Mouse (Mus musculus) embryonic facial prominence, embryonic 14.5 days (tissue): Measurements from ENCODE around the gene Atg16l2. TPM values are rescaled to one million over a fixed set of nuclear protein-coding genes. Genes with fewer than 3 reads are reported as not detected.
A peak's percentile ranks its signal among the peaks of the same experiment; 100 is the strongest.

Experiments
- ATAC-seq: fragments of 200-750 bp; cut with Nextera tagmentation; 2 replicates; pipeline ENCODE4 v1.8.0; 2017; ENCODE audit warnings: low read depth, moderate number of reproducible peaks, moderate TSS enrichment
- DNase-seq: peaks from one replicate; pipeline ENCODE4 v3.0.0-alpha.2; 2015; ENCODE audit warnings: low spot score
- H3K27ac ChIP-seq: fragments of 300-500 bp; sonication (generic); replicated peaks from 2 replicates; pipeline ENCODE4 v1.5.1; 2014; ENCODE audit warnings: low read depth, mild to moderate bottlenecking, low read length, moderate library complexity
- H3K27me3 ChIP-seq: fragments of 300-500 bp; sonication (generic); replicated peaks from 2 replicates; pipeline ENCODE4 v1.6.1; 2014; ENCODE audit warnings: low read length; ENCODE audit not compliant: control insufficient read depth, insufficient read depth
- H3K36me3 ChIP-seq: fragments of 300-500 bp; sonication (generic); 2 replicates; pipeline ENCODE4 v1.6.1; 2014; ENCODE audit warnings: low read length, mixed read lengths; ENCODE audit not compliant: control insufficient read depth, insufficient read depth
- H3K4me1 ChIP-seq: fragments of 300-500 bp; sonication (generic); 2 replicates; pipeline ENCODE4 v1.6.1; 2014; ENCODE audit warnings: antibody characterized with exemption, low read length; ENCODE audit not compliant: control insufficient read depth, insufficient read depth
- H3K4me2 ChIP-seq: fragments of 300-500 bp; sonication (generic); 2 replicates; pipeline ENCODE4 v1.6.1; 2014; ENCODE audit warnings: low read depth, mild to moderate bottlenecking, low read length, moderate library complexity, mixed read lengths
- H3K4me3 ChIP-seq: fragments of 300-500 bp; sonication (generic); 2 replicates; pipeline ENCODE4 v1.5.1; 2014; ENCODE audit warnings: low read depth, mild to moderate bottlenecking, low read length
- H3K9ac ChIP-seq: fragments of 300-500 bp; sonication (generic); 2 replicates; pipeline ENCODE4 v1.6.1; 2014; ENCODE audit warnings: low read depth, mild to moderate bottlenecking, low read length, moderate library complexity, mixed read lengths
- H3K9me3 ChIP-seq: fragments of 300-500 bp; sonication (generic); 2 replicates; pipeline ENCODE4 v1.6.1; 2016; ENCODE audit warnings: low read length; ENCODE audit not compliant: control insufficient read depth
- WGBS: fragments of 180-500 bp; shearing (Covaris S2); extraction: QIAGEN DNeasy Blood & Tissue Kit; methylation state at CpG from one replicate; pipeline ENCODE4 v1.1.7; 2014; 5-methylcytosine and 5-hydroxymethylcytosine counted together
- polyA plus RNA-seq: library from polyadenylated mRNA; unstranded; fragments of >200 nt; fragmentation: Nextera tagmentation; extraction: Ambion mirVana; gene quantifications from 2 replicates; pipeline ENCODE4 v1.2.1, GENCODE M21; 2014

Gene Atg16l2
- polyA plus RNA-seq, 1 experiment from 2014 or later: 10.5 TPM

DNA sequence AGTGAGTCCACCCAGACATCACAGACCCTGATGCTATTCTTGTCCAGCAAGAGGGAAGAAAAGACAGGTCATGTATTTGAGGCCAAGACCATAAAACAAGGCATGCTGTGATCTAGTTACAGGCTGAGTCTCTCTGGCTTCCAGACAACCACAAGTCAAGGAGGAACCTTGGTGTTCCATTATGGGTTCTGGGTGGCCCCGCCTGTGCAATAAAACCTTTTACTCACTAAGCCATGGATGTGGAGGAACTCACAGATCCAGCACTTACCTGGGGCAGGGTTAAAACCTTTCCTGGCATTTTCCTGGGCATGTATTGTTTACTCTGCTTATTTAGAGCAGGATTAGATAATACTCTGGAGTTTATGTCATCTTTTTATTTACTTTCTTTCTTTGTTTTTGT lies 17.5 kb downstream of the Atg16l2 start:
- no peak overlapping the region for H3K27ac ChIP-seq

DNA sequence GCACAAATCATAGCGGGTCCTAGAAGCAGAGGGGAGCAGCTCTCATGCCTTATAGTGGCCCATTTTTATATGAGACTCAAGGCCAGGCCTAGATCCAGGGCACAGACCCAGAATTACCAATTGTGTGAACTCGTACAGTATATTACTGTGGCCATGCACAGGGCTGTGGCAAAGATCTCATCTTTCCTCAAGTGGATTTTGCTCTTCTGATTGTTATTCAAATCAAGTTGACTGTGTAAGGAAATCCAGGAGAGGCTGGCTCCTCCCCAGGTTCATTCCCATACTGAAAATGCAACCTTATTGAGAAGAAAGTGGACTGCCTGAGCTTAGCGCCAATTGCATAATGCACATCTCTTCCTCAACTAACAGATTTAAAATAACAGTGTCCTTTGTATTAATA lies 19.3 kb downstream of the Atg16l2 start:
- H3K4me1 ChIP-seq: no peaks in the 10 kb centered on the region
- no peak overlapping the region for H3K4me2 ChIP-seq
- H3K9ac ChIP-seq: no peak overlapping the region
- 92% methylated on average over 3 of the region's 3 CpGs for WGBS
- H3K9me3 ChIP-seq: no peaks in the 10 kb centered on the region
- DNase-seq (no peak), ATAC-seq (no peak)
- H3K27me3 ChIP-seq: no peaks in the 10 kb centered on the region
- no peak overlapping the region for H3K4me3 ChIP-seq
- H3K36me3 ChIP-seq: peaks cover 72% of the 10 kb centered on the region
- H3K27ac ChIP-seq: no peak overlapping the region

More for the DNA sequence above, 17.5 kb downstream of the Atg16l2 start:
- Histone ChIP-seq H3K4me1 (no peaks in the 10 kb centered on the region), H3K9ac (no peak overlapping the region), H3K9me3 (no peaks in the 10 kb centered on the region), H3K36me3 (peaks cover 58% of the 10 kb centered on the region), H3K27me3 (no peaks in the 10 kb centered on the region), H3K4me2 (no peak overlapping the region), H3K4me3 (no peak overlapping the region)
- DNase-seq (no peak), ATAC-seq (no peak)
- 96% methylated on average over 1 of the region's 1 CpGs for WGBS

DNA sequence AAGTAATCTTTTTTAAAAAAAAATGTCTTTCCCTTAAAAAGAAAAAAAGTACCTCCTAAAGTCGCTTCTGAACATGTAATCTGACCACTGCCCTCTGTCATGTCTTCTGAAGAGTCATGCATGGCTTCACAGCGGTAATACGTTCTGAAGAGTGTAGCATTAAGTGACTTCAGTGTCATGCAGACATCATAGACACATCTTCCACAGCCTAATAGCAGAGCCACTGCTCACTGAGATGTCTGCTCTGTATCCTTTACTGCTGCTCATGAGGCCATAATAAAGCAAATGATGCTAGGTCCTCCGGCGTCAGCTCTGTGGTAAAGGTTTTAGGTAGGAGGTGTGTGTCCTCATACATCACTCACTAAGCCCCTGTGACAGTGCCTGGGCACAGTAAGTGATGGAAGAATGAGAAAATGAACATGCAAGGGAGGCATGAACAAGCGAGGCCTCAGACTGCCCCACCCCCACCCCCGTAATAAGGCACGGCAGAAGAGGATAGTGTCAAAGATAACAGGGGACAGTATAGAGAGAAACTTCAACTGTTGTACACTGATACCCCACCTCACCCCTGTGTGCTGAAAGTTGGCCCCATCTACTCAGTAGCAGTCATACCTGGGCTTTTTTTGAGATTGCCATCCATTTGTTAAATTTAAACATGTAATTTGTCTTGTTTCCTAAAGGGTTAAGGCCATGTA lies 29.4 kb downstream of the Atg16l2 start:
- Histone ChIP-seq H3K9ac (no peak overlapping the region), H3K27ac (no peak overlapping the region), H3K27me3 (no peaks in the 10 kb centered on the region), H3K4me3 (no peak overlapping the region), H3K4me2 (no peak overlapping the region), H3K9me3 (no peaks in the 10 kb centered on the region), H3K36me3 (peaks cover 46% of the 10 kb centered on the region), H3K4me1 (no peaks in the 10 kb centered on the region)
- ATAC-seq (no peak), DNase-seq (no peak)
- WGBS: 91% methylated on average over 8 of the region's 8 CpGs

DNA sequence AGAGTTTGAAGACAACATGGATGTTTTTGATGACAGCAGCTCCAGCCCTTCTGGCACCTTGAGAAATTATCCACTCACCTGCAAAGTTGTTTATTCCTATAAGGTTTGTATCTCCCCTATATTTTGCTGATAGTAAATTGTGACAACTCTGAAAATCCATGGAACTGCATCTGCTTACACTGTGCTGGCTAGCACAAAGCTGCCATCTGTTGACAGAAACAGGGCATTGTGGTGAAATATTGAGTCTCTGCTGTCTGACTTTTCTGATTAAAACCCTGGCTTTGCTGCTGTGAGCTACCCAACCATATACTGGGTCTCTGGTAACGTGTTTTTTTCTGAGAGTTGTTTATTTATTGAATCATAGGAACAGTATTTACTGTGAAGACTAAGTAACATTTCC lies 30.4 kb downstream of the Atg16l2 start:
- DNase-seq: no peak
- H3K4me1 ChIP-seq: 0 out of 2 replicates have a peak, but pooled peaks cover 4% of the 10 kb centered on the region
- WGBS: 78% methylated on average over 1 of the region's 1 CpGs

DNA sequence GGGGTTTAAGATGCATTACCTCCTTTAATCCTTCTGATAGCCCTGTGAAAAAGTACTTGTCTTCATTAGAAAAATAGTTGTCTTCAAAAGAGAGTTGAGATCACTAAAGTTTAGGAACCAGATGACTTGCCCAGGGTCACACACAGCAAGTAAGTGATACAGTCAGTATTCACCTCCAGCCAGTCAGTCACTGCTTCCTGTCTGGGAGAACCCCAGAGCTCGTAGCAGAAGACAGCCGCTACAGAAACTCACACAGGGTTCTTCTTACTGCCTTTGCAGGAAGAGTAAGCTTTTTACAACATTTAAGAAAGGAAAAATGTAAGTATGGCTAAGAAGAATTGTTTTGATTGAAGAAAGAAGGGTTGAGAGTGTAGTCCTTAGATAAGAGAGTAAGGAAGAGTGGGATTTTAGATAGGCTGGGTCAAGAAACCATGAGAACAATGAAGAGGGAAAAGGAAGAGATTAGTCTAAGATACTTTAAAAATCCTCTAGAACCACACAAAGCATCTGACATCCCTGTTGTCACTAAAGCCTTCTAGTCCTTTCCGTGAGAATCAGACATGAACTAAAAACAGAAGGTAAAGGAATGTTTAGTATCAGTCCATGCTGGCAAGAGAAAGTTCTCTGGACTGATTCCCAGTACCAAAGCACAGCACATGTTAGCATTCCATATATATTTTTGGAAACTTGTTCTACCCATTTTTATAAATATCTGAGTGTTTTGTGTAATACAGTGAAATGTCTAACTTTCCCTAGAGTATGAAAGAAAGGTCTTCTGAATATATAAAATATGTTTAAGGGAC lies 34.4 kb downstream of the Atg16l2 start:
- Histone ChIP-seq H3K4me2 (no peak overlapping the region), H3K27ac (peak overlapping the region; percentile 53; the same call in 1 of the 2 replicates), H3K4me3 (no peak overlapping the region), H3K36me3 (0 out of 2 replicates have a peak, but pooled peaks cover 15% of the 10 kb centered on the region), H3K9me3 (no peaks in the 10 kb centered on the region), H3K4me1 (0 out of 2 replicates have a peak, but pooled peaks cover 4% of the 10 kb centered on the region), H3K9ac (no peak overlapping the region), H3K27me3 (no peaks in the 10 kb centered on the region)
- DNase-seq (peak; percentile 56), ATAC-seq (no peak)
- 47% methylated on average over 3 of the region's 3 CpGs for WGBS

More for the DNA sequence above, 30.4 kb downstream of the Atg16l2 start:
- Histone ChIP-seq H3K4me2 (no peak overlapping the region), H3K36me3 (peaks cover 36% of the 10 kb centered on the region), H3K27ac (no peak overlapping the region), H3K27me3 (no peaks in the 10 kb centered on the region), H3K4me3 (no peak overlapping the region), H3K9me3 (no peaks in the 10 kb centered on the region), H3K9ac (no peak overlapping the region)
- no peak for ATAC-seq

DNA sequence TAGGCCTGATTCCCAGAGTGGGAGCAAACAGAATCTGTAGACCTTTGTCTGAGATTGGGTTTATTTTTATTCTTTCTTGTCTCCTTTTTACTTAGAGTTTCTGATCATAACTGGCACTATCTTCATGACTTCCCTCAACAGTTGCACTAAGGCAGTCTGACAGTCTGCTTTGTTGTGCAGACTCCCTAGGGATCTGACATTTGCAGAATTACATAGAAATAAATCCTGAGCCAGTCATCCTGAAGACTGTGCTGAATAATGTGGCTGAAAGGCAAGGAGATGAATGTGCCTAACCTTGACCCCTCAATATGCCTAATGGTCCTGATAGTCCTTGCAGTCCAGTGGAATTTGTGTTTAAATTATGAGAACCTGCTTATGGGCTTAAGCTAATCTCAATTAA lies 38.5 kb downstream of the Atg16l2 start:
- H3K36me3 ChIP-seq: peaks cover 31% of the 10 kb centered on the region

DNA sequence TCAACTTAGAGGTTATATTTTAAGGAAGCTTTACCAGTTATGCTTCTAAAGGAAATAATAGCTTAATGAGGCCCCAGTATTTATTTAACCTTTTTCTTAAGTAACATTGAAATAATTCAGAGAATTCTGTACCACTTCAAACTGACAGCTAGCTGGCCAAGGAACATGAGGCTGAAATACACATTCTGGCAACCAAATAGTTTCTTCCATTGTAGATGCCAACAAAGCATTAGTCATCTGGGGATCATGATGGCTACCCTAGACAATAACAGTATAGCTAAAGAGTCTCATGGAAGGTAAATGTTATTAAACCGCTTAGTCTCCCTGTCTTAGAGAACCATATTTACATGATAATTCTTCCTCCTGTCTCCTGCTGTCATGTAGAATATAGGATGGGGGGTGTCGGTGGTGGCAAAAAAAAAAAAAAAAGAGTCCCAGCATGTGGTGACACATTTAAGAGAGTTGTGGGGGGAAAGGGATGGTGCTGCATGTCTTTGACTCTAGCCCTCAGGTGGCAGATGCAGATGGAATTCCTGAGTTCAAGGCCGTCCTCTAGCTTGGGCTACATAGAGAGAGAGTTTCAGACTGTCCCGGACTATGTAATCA lies 40.0 kb downstream of the Atg16l2 start:
- 92% methylated on average over 4 of the region's 4 CpGs for WGBS
- Histone ChIP-seq H3K27ac (no peak overlapping the region), H3K36me3 (peaks cover 31% of the 10 kb centered on the region), H3K4me1 (0 out of 2 replicates have a peak, but pooled peaks cover under 1% of the 10 kb centered on the region), H3K9ac (no peak overlapping the region), H3K9me3 (no peaks in the 10 kb centered on the region), H3K4me3 (no peak overlapping the region), H3K27me3 (no peaks in the 10 kb centered on the region), H3K4me2 (no peak overlapping the region)
- ATAC-seq: no peak
- DNase-seq: no peak

More for the DNA sequence above, 38.5 kb downstream of the Atg16l2 start:
- no peak overlapping the region for H3K27ac ChIP-seq
- no peaks in the 10 kb centered on the region for H3K27me3 ChIP-seq
- H3K4me1 ChIP-seq: 0 out of 2 replicates have a peak, but pooled peaks cover 4% of the 10 kb centered on the region
- no peaks in the 10 kb centered on the region for H3K9me3 ChIP-seq
- no peak overlapping the region for H3K4me3 ChIP-seq
- no peak overlapping the region for H3K9ac ChIP-seq
- no peak overlapping the region for H3K4me2 ChIP-seq
- DNase-seq: no peak
- no peak for ATAC-seq

DNA sequence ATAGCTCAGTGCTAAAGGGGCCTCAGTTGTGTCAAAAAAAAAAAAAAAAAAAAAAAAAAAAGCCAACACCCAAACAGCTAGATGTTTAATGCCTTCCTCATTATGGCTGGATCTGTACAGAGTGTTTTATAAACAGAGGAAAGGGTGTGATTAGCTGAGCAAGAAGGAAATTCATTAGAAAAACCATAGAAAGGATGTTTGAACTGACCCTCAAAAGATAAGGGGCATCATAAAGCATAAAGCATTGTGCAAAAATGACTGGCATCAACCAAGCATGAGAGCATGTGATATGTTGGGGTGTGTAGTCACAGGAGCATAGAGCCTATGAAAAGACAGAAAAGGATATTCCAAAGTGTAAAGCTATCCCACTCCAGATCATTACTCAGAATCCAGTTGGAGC lies 43.6 kb downstream of the Atg16l2 start:
- no peak for ATAC-seq
- H3K9me3 ChIP-seq: no peaks in the 10 kb centered on the region
- no peak overlapping the region for H3K27ac ChIP-seq
- DNase-seq: no peak
- peaks cover 41% of the 10 kb centered on the region for H3K36me3 ChIP-seq
- no peaks in the 10 kb centered on the region for H3K27me3 ChIP-seq
- no peak overlapping the region for H3K4me3 ChIP-seq
- H3K9ac ChIP-seq: no peak overlapping the region
- no peak overlapping the region for H3K4me2 ChIP-seq
- H3K4me1 ChIP-seq: no peaks in the 10 kb centered on the region
